Mouse (Mus musculus) midbrain, embryonic 14.5 days (tissue): ENCODE data around the gene Ephx1. TPM values are rescaled to one million over a fixed set of nuclear protein-coding genes. Genes with fewer than 3 reads are reported as not detected.

ENCODE experiments used
- ATAC-seq: fragments of 200-750 bp; cut with Nextera tagmentation; 2 replicates; pipeline ENCODE4 v1.8.0; 2017; ENCODE audit warnings: moderate number of reproducible peaks, moderate library complexity; ENCODE audit not compliant: low FRiP score, low TSS enrichment
- DNase-seq: peaks from one replicate; pipeline ENCODE4 v3.0.0-alpha.2; 2015
- H3K27ac ChIP-seq: fragments of 300-500 bp; sonication (generic); replicated peaks from 2 replicates; pipeline ENCODE4 v1.5.1; 2014; ENCODE audit warnings: mild to moderate bottlenecking, low read depth, low read length, moderate library complexity
- H3K27me3 ChIP-seq: fragments of 300-500 bp; sonication (generic); 2 replicates; pipeline ENCODE4 v1.6.1; 2014; ENCODE audit warnings: low read length, control low read depth, mixed read lengths; ENCODE audit not compliant: control insufficient read depth, insufficient read depth
- H3K36me3 ChIP-seq: fragments of 300-500 bp; sonication (generic); 2 replicates; pipeline ENCODE4 v1.6.1; 2014; ENCODE audit warnings: low read length, control low read depth; ENCODE audit not compliant: control insufficient read depth, insufficient read depth
- H3K4me1 ChIP-seq: fragments of 300-500 bp; sonication (generic); 2 replicates; pipeline ENCODE4 v1.6.1; 2014; ENCODE audit warnings: mild to moderate bottlenecking, antibody characterized with exemption, low read length, control low read depth; ENCODE audit not compliant: control insufficient read depth, insufficient read depth
- H3K4me2 ChIP-seq: fragments of 300-500 bp; sonication (generic); 2 replicates; pipeline ENCODE4 v1.6.1; 2014; ENCODE audit warnings: mild to moderate bottlenecking, low read length, moderate library complexity
- H3K4me3 ChIP-seq: fragments of 300-500 bp; sonication (generic); replicated peaks from 2 replicates; pipeline ENCODE4 v1.5.1; 2014; ENCODE audit warnings: low read depth, low read length
- H3K9ac ChIP-seq: fragments of 300-500 bp; sonication (generic); replicated peaks from 2 replicates; pipeline ENCODE4 v1.6.1; 2014; ENCODE audit warnings: mild to moderate bottlenecking, low read length, moderate library complexity
- H3K9me3 ChIP-seq: fragments of 300-500 bp; sonication (generic); 2 replicates; pipeline ENCODE4 v1.6.1; 2016; ENCODE audit warnings: low read length, control low read depth, mixed read lengths; ENCODE audit not compliant: control insufficient read depth
- WGBS: fragments of 180-500 bp; shearing (Covaris S2); extraction: QIAGEN DNeasy Blood & Tissue Kit; methylation state at CpG from one replicate; pipeline ENCODE4 v1.1.7; 2014; 5-methylcytosine and 5-hydroxymethylcytosine counted together
- polyA plus RNA-seq: library from polyadenylated mRNA; unstranded; fragments of >200 nt; fragmentation: Nextera tagmentation; extraction: Ambion mirVana; gene quantifications from 2 replicates; pipeline ENCODE4 v1.2.1, GENCODE M21; 2014

Gene Ephx1
- 2.7 and 3.2 TPM in 2 replicates for polyA plus RNA-seq

DNA sequence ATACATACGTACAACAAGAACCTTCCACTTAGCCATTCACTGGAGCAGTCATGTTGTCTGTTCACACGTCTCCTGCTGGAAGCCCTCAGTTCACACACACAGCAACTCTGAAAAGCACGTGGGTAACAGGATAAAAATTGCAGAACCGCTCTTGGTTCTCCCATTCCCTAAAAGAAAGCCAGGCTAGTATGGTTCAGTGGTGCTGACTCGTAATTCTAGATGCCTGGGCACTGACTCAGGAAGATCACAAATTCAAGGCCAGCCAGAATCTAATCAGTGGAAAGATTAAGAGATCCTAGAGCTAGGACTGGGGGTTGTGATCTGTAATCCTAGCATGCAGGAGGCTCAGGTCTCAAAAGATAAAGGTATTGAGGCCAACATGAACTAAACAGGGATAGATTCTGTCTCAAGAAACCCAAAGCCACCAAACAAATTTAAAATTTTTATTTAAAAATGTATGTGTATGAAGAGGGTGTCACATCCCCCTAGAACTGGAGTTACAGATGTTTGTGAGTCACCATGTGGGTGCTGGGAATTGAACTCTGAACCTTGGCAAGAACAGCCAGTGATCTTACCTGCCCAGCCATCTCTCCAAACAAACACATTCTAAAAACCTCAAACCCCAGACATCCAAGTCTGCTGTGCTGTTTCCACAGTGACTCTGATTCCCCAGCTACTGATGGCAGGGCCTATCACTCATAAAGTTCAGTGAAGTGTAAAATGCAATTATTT is at the start of gene Ephx1:
TSS of gene Ephx1 (minus strand) at position 149 of the 732 bp plus-strand sequence.
- H3K4me3 ChIP-seq: no peak within 1 kb of the TSS
- WGBS: 56% methylated on average over 5 of the region's 5 CpGs
- no peaks in the 10 kb centered on the region for H3K27me3 ChIP-seq
- H3K27ac ChIP-seq: no peak within 1 kb of the TSS
- ATAC-seq: no peak
- no peaks in the 10 kb centered on the region for H3K36me3 ChIP-seq
- no peak within 1 kb of the TSS for H3K4me2 ChIP-seq
- 0 out of 2 replicates have a peak, but pooled peaks cover 8% of the 10 kb centered on the region for H3K4me1 ChIP-seq
- DNase-seq: no peak
- H3K9me3 ChIP-seq: no peaks in the 10 kb centered on the region
- no peak within 1 kb of the TSS for H3K9ac ChIP-seq

GRCm38 (mm10) chr1:181069671-181070070 is 49.0 kb upstream of the Ephx1 start:
- Histone ChIP-seq H3K36me3 (no peaks in the 10 kb centered on the region), H3K4me1 (no peaks in the 10 kb centered on the region), H3K4me2 (no peak overlapping the region), H3K4me3 (no peak overlapping the region), H3K9ac (no peak overlapping the region), H3K27me3 (no peaks in the 10 kb centered on the region), H3K27ac (no peak overlapping the region), H3K9me3 (no peaks in the 10 kb centered on the region)
- WGBS: 69% methylated on average over 11 of the region's 11 CpGs
- ATAC-seq (no peak), DNase-seq (no peak)

GRCm38 (mm10) chr1:181068344-181068743 is 47.6 kb upstream of the Ephx1 start:
- H3K27me3 ChIP-seq: no peaks in the 10 kb centered on the region
- no peak for ATAC-seq
- no peak overlapping the region for H3K9ac ChIP-seq
- no peaks in the 10 kb centered on the region for H3K9me3 ChIP-seq
- no peak overlapping the region for H3K27ac ChIP-seq
- H3K36me3 ChIP-seq: no peaks in the 10 kb centered on the region
- no peak overlapping the region for H3K4me2 ChIP-seq
- WGBS: 64% methylated on average over 1 of the region's 1 CpGs
- no peak overlapping the region for H3K4me3 ChIP-seq
- DNase-seq: no peak
- no peaks in the 10 kb centered on the region for H3K4me1 ChIP-seq

DNA sequence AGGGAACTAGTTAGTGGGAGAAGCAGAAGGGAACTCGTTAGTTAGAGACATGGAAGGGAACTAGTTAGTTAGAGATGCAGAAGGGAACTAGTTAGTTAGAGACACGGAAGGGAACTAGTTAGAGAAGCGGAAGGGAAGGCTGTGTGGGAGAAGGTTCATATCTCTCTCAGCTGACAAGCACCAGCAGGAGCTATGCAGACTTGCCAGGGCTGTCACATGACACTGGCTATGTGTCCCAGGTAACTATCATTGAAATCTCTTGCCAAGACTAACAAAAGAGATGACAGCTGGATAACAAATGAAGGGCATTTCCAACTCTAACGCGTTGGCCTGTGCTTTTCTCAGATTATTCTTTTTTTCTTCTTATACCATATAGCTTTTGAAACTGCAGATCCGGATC is 43.9 kb upstream of the Ephx1 start:
- 84% methylated on average over 6 of the region's 6 CpGs for WGBS
- Histone ChIP-seq H3K4me1 (no peaks in the 10 kb centered on the region), H3K9me3 (no peaks in the 10 kb centered on the region), H3K36me3 (no peaks in the 10 kb centered on the region), H3K4me2 (no peak overlapping the region), H3K27ac (no peak overlapping the region), H3K9ac (no peak overlapping the region), H3K4me3 (no peak overlapping the region), H3K27me3 (no peaks in the 10 kb centered on the region)
- ATAC-seq (no peak), DNase-seq (no peak)

GRCm38 (mm10) chr1:181063991-181064390 is 43.3 kb upstream of the Ephx1 start:
- 57% methylated on average over 2 of the region's 2 CpGs for WGBS
- no peak overlapping the region for H3K27ac ChIP-seq
- H3K9me3 ChIP-seq: no peaks in the 10 kb centered on the region
- no peak for ATAC-seq
- H3K36me3 ChIP-seq: no peaks in the 10 kb centered on the region
- no peaks in the 10 kb centered on the region for H3K27me3 ChIP-seq
- H3K4me2 ChIP-seq: no peak overlapping the region
- no peaks in the 10 kb centered on the region for H3K4me1 ChIP-seq
- DNase-seq: no peak
- no peak overlapping the region for H3K4me3 ChIP-seq
- H3K9ac ChIP-seq: no peak overlapping the region

GRCm38 (mm10) chr1:181061784-181062485 is 41.2 kb upstream of the Ephx1 start:
- no peak for ATAC-seq
- DNase-seq: no peak
- 0 out of 2 replicates have a peak, but pooled peaks cover 4% of the 10 kb centered on the region for H3K9me3 ChIP-seq
- H3K36me3 ChIP-seq: no peaks in the 10 kb centered on the region
- no peak overlapping the region for H3K4me3 ChIP-seq
- H3K27me3 ChIP-seq: no peaks in the 10 kb centered on the region
- 71% methylated on average over 3 of the region's 3 CpGs for whole genome bisulfite sequencing
- H3K4me1 ChIP-seq: no peaks in the 10 kb centered on the region
- H3K27ac ChIP-seq: no peak overlapping the region
- no peak overlapping the region for H3K4me2 ChIP-seq
- no peak overlapping the region for H3K9ac ChIP-seq

DNA sequence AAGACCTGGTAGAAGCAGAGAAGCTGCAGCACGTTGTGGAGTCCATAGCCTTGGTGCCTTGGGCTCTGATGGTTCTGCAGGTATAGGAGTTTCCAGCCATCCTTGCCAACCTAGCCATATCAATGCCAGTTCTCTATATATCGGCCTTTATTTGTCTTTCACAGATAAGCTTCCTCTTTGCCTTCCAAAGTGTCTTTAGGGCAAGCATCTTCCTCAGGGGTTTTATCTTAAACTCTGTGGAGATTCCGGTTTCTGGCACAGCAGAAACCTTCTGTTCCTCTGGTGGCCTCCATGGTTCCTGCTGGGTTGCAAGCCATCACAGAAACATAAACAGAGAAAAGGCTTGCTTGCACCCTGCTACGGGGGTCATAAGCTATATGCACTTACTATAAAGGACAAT is 32.2 kb upstream of the Ephx1 start:
- Histone ChIP-seq H3K36me3 (no peaks in the 10 kb centered on the region), H3K9me3 (0 out of 2 replicates have a peak, but pooled peaks cover 4% of the 10 kb centered on the region), H3K4me3 (no peak overlapping the region), H3K27me3 (no peaks in the 10 kb centered on the region), H3K4me2 (no peak overlapping the region), H3K4me1 (no peaks in the 10 kb centered on the region), H3K9ac (no peak overlapping the region), H3K27ac (no peak overlapping the region)
- DNase-seq (no peak), ATAC-seq (no peak)
- 87% methylated on average over 4 of the region's 4 CpGs for WGBS

DNA sequence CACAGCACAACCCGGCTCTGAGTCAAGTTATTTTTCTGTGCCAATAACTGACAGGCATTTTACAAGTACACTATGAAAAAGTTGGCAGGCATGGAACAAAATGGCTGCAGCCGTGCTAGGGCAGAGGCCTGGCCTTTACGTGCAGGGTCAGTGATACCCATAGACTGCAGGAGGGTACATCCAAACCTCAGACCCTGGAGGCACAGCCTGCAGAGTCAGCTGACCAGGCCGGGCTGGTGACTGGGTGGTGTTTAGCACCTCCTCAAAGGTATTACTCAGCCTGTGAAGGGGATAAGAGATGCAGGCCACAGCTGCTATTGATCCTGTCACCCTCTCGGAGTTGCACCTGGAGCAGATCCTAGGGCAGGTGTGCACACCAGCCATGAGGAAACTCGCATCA is 30.2 kb upstream of the Ephx1 start, which contains the start of gene 9130409I23Rik:
TSS of gene 9130409I23Rik (plus strand) at position 301 of the 400 bp plus-strand sequence.
- Histone ChIP-seq H3K27me3 (no peaks in the 10 kb centered on the region), H3K4me2 (no peak within 1 kb of the TSS), H3K4me3 (no peak within 1 kb of the TSS), H3K9me3 (no peaks in the 10 kb centered on the region), H3K27ac (no peak within 1 kb of the TSS), H3K9ac (no peak within 1 kb of the TSS), H3K36me3 (no peaks in the 10 kb centered on the region), H3K4me1 (no peaks in the 10 kb centered on the region)
- 93% methylated on average over 6 of the region's 6 CpGs for WGBS
- ATAC-seq (no peak), DNase-seq (no peak)
